Mouse (Mus musculus) gonadal fat pad, adult 2 months (tissue): ENCODE results near the gene Tmtc2. TPM values are rescaled to one million over a fixed set of nuclear protein-coding genes. Genes with fewer than 3 reads are reported as not detected.

Experiments
- DNase-seq: peaks from one replicate; pipeline ENCODE4 v3.0.0-alpha.2; 2012; ENCODE audit warnings: low read depth
- polyA plus RNA-seq: library from polyadenylated mRNA; depleted of rRNA; stranded (reverse); fragments of >200 nt; gene quantifications from 2 replicates; pipeline ENCODE4 v1.2.3, GENCODE M21; 2012

Tmtc2 gene
- polyA plus RNA-seq, 1 experiment, result 2.6 TPM

DNA sequence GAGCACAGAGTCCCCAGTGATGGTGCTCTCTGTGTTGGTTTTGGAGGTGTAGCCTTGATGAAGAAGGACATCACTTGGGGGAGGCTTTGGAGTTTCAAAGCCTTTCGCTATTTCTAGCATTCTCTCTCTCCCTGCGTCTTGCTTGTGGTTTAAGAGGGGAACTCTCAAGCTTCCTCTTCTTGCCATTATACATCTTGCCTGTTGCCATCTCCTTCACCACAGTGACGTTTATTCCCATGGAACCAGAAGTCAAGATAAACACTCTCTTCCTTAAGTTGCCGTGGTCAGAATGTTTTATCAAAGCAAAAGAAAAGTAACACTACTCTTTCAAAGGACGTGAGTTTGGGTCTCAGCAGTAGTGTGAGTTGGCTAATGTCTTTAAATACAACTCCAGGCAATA is 387.6 kb downstream of the Tmtc2 start:
- DNase-seq, result no peak

DNA sequence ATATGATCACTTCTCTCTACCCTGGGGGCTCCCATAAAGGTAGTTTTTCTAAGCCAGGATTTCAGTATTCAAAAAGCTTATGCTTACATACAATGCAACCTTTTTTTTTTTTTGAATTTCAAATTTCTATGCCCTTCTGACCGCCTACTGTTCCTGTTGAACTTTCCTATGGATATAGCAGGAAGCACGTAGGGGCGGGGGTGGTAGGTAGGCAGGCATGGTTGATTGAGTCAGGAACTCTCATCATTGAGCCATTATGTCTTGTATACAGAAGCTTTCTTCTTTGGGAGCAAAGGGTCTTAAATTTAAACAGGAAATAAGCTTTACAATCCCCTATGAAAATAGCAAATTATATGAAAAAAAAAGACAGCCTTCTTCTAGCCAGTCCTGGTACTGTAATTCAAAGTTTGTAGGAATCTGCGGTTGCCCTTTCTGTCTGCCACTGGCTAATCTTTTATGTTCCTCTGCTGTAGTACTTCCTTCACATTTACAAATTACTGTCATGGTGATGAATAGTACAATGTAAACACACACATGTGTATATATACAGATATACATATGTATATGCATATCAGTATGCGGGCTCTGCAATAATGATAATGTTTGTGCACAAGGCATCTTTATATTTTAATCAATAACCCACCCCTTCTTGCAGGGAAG is 405.7 kb downstream of the Tmtc2 start:
- DNase-seq, result no peak

DNA sequence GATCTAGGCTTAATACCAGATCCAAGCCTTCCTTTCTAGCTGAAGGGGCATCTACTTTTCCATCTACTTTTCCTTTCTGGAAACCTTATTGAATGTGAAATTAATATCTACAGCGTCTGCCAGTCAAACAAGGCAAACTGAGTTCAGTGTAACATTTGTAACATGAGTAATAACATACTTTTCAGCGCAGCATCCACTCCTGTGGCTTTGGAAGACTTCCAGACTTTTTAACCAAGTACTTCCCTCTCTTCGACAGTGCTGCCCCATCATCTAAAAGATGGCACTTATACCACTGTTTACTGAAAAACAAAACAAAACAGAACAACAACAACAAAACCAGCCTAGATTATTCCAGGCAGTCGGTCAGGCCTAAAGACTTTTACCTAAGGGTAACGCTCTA is 409.0 kb downstream of the Tmtc2 start:
- DNase-seq, result no peak

DNA sequence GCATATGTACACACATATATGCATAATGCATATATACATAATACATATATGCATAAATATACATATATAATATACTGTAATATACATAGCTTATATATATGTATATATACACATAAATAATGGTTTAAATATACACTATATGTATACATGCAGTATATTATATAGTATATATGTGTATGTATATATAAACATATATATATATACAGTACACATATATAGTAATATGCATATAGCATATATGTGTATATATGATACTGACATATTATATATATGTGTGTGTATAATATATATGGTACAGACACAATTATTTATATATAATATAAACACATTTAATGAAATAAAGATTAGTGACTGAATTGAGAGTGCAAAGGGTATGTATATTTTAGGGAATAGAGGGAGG is 420.5 kb downstream of the Tmtc2 start:
- no peak for DNase-seq

DNA sequence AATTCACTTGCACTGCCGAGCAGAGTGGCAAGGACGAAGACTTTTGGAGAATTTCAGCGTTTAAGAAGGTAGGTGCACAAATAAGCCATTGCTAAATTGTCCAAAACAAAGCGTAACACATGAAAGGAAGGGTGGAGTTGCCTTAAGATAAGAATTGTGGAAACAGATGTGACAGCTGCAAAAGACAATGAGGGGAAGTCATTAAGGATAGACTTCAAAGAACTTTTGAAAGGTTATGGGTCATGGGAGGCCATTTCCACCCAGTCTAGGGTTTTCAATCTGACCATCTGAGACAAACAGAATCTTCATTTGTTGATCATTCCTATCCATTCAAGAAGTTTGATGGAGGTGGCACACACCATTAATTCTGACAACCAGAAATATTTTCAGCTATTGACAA is 429.9 kb downstream of the Tmtc2 start:
- DNase-seq, result no peak

DNA sequence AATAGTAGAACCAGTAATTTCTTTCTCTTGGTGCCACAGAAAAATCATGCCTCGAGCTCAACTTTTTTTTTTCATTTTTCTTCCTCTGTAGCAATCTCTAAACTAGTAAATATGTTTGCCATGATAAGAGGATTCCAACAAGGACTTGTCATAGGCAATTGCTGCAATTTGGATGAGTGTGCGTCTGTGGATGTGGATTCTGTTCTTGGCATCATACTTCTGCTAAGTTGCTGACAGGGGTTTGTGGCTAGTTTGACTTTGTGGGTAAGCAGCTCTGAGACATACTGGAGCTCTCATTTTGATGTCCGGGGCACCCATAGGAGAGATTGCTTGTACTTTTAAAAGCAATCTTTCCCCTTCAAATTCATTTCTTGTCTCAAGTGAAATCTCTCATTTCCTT is 432.1 kb downstream of the Tmtc2 start:
- DNase-seq, result no peak
